Mouse (Mus musculus) G1E (cell line): ENCODE measurements around the gene Megf6.

Source experiments
- CTCF ChIP-seq: IDR thresholded peaks from 2 replicates; pipeline ENCODE4 v1.5.1; 2012; ENCODE audit warnings: low read depth, low read length, inconsistent platforms, mixed read lengths
- GATA1 ChIP-seq: IDR thresholded peaks from 2 replicates; pipeline ENCODE4 v1.6.1; 2012; ENCODE audit warnings: borderline replicate concordance, low read length, inconsistent platforms, mixed read lengths
- POLR2AphosphoS5 ChIP-seq: IDR thresholded peaks from 2 replicates; pipeline ENCODE4 v1.6.1; 2012; ENCODE audit warnings: low read depth, low read length, inconsistent platforms; ENCODE audit not compliant: insufficient replicate concordance

DNA sequence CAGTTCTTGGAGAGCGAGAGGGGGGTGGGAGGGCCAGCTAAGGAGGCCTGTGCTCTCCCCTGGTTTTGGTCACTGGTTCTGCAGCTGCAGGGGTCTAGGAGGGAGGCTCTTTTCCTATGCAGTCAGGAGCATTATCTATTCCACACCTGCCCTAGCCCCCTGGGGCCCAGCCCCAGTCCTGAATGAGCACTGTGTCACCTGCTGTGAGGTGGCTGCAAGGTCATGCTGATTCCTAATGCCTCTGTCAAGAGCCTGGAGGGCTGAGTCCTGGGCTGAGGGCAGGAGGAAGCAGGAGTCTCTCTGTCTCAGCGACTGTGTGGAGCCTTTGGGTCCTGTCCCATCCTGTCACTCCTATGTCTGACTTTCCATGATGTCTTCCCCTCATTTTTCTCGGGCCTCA lies 39.3 kb downstream of the Megf6 start:
- TF ChIP-seq CTCF, result no peak
- TF ChIP-seq GATA1, result no peak
- TF ChIP-seq POLR2AphosphoS5, result no peak
